Mouse (Mus musculus) spleen, embryonic (tissue): ENCODE data around the gene Itih5.

ENCODE experiments used
- CTCF ChIA-PET: fragments of 350-600 bp; sonication (Branson Sonifier 250); formaldehyde crosslinking; loops from one replicate; lab custom pipeline; 2022; lab: Charles Lee

Itih5 gene

DNA sequence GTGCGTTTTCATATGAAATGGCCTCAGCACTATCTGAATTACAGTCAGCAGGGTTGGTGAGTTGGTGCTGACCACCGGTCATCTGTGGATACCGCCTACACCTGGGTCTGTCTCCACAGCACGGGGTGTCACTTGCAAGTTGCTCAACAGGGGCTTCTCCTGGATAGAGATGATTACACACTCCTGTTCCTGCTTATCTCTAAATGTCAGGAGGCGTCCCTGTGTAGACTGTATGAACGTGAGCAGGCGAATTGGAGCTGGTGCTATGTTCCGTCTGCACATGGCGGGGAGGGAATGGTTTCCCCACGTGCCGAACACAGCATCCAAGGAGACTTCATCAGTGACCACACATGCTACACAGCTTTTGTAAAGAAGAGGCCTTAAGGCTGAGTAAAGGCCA is 13.9 kb downstream of the Itih5 start:
- CTCF ChIA-PET = no interaction called here

DNA sequence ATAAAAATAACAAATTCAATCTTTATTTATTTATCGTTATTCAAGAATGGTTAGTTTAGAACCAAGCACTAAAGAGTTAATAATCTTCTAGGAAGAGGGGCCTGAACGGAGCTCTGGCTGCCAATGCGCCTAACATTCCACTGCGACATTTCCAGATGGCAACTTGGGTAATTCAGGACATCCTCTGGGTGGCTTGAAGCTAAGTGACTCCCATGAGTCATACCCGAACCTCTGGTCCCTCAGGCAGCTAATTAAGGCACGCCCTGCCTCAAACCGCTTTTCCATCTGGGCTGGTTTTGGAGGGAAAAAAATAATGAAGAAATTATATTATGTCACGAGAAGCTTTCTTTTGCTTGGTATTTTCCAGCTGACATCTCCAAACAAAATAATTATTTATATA is 14.6 kb downstream of the Itih5 start:
- CTCF ChIA-PET = no interaction called here

DNA sequence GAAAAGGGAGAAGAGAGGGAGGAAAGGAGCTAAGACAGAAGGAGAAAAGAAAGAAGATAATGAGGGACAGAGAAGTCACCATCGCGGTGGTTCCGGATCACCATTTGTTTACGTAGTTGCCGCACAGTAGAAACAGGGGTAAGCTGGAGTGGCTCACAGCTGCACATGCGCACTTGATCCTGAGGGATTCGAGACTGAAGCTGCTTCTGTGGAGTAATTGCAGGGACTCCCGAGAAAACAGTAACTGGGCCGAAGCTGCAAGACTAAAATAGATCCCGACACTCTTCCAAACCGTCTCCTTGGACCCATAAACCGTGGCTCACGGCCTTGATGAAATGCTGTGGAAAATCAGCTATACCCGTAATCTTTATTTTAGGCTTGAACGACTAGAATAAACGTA is 16.6 kb downstream of the Itih5 start:
- CTCF ChIA-PET = no interaction called here

GRCm38 (mm10) chr2:10193553-10193952 is 40.2 kb downstream of the Itih5 start:
- CTCF ChIA-PET = no interaction called here

- CTCF ChIA-PET = no interaction called here
These were observed 41.8 kb downstream of the Itih5 start for GRCm38 (mm10) chr2:10195162-10195561.

DNA sequence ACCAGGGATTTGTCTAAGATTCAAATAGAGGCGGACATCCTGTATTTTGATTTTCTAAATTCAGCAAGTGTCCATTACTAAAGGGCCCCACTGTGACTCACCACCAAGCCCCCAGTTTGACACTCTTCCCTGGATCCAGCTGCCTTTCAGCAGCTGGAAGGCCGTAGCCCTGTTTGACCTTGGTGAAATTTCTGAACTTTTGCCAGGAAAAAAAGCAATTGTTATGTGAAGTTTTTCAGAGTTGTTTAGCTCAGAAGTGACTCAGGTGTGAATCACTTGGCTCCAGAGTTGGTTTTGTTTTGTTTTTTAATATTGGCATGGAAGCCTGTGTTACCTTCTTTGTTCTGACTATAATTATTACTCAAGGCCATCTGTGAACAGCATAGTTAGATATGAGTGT is 46.0 kb downstream of the Itih5 start:
- CTCF ChIA-PET = no interaction called here

DNA sequence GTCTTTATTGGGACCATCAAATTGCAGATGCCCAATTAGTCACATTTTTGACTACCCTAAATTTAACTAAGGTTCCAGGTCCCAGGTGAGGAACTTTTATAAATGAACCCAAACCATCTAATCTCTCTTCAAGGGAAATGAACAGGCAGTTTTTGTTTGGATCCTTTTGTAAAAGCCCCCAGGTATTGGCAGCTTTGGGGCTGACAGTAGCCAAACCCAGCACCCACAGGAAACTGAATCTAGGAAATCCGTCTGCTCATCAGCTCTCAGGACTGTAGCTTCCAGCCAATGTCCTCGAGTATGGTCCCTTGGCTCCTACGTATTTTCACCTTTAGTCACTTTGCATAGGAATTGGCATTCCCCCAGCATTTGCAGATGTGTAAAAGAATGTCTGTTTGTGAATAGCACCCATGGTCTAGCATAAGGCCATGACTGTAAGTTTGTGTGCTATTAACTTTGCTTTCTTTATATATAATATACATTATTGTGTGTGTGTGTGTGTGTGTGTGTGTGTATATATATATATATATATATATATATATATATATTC is 47.4 kb downstream of the Itih5 start:
- CTCF ChIA-PET = no interaction called here

GRCm38 (mm10) chr2:10204301-10204700 is 50.9 kb downstream of the Itih5 start:
- CTCF ChIA-PET = no interaction called here

GRCm38 (mm10) chr2:10213468-10213867 is 60.1 kb downstream of the Itih5 start:
- CTCF ChIA-PET = no interaction called here

- CTCF ChIA-PET = no interaction called here
These were observed 62.6 kb downstream of the Itih5 start for GRCm38 (mm10) chr2:10215876-10216565.

GRCm38 (mm10) chr2:10216566-10217247 is 63.3 kb downstream of the Itih5 start:
- CTCF ChIA-PET = no interaction called here

DNA sequence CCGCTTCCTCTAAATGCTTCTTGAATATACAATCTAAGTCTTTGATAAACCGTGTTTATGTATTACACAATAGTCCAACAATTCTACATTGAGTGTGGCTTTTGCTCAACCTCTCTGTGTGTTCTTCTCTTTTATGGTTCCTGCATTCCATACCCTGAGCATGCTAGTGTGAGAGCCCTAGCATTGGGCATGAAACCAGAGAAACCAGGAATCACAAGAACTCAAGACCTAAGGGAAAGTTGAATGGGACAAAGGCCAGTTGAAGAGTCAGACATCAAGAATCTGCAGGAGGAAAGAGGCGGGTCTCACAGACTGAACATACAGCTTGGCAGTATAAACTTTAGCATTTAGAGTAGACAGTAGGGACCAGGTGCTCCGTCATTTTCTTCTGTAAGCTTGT is 68.5 kb downstream of the Itih5 start:
- CTCF ChIA-PET = no interaction called here

DNA sequence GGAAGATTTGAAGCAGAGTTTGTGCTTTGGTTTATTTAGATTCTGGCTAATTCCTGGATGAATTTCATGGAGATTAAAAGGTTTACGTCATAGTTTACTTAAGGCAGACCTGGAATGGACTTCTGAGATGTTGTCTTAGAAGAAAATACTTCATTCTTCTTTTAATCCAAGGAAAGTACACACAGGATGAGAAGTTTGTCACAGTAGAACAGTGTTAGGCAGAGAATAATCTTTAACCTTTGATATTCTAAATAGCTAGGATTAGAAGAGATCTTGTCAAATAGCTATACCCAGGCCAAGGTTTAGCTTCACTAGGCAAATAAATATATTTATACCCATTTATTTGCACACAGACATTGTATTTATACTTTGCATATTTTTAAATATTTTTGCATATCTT is 73.5 kb downstream of the Itih5 start:
- CTCF ChIA-PET = no interaction called here

DNA sequence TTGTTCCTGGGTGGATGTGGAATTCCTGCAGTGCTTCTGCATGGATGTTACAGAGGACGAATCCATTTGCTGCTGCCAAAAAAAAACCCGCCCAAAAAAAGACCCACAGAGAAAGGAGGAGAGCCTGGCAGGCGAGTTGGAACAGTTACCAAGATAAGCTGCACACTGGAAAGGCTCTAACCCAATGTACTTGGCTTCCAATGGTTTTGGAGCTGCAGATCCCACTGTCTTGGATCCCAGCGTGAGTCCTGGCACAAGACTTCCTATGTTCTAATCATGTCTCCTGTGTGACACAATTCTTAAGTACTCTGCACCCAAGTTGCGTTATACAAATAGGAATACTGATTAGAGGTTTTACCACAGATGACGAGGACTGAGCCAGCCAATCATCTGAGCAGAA is 78.6 kb downstream of the Itih5 start:
- CTCF ChIA-PET = no interaction called here

GRCm38 (mm10) chr2:10236554-10236953 is 83.2 kb downstream of the Itih5 start:
- CTCF ChIA-PET = no interaction called here

DNA sequence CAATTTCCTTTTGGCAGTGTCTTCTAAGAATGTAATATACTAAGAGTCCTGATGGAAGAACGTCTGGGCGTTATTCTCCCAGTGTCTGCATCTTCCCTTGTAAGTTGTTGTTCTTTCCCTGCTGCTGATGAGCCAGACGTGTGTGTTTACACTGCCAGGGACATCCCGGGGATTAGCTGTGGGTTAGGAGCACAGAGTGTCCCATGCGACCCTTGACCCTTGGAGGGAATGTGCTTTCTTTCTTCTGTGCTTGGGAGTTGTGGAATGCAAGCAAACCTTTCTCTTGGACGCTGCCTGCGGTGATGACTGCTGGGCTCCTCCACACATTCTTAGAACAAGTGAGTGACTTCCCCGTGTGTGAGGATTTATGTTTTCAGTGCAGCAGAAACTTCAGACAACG is 89.6 kb downstream of the Itih5 start:
- CTCF ChIA-PET = no interaction called here

GRCm38 (mm10) chr2:10250441-10250840 is 97.1 kb downstream of the Itih5 start:
- CTCF ChIA-PET = no interaction called here

- CTCF ChIA-PET = no interaction called here
These were observed 97.6 kb downstream of the Itih5 start for GRCm38 (mm10) chr2:10250926-10251325.

GRCm38 (mm10) chr2:10251466-10251865 is 98.1 kb downstream of the Itih5 start:
- CTCF ChIA-PET = no interaction called here

DNA sequence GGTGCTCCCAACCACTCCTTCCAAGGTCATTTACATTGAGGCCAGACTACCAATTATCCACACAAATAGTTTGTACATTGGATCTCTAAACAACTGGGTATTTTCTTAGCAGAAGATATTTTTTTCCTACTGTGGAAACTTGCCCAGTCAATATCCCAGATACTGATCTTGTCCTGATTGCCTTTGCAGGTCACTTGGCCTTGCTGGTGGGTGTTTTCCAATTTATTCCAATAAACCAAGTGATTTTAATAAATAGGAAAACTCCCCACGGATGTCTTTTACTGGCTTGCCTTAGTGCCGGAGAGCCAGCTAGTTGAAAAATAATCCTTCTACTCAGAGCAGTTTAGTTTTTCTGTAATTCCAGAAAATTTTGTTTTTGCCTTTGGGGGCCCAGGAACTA is 98.6 kb downstream of the Itih5 start:
- CTCF ChIA-PET = no interaction called here

DNA sequence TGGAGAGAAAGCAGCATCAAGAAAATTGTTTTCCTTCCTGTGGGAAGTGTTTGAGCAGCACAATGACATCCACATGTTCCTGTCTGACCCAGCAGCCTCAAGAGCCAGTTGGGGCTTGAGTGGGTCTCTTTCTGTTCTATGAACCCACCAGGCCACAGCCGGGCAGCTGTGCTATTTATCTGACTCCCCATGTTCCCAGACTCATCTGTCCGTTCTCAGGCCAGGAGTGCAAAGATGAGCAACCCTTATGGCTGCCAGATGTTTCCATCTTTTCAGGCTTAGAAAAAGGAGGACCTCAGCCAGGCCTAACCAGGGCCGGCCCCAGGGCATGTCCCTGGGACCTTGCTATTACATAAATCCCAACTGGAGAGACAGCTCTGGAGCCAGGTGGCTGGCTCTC is 100.0 kb downstream of the Itih5 start:
- CTCF ChIA-PET = no interaction called here

- CTCF ChIA-PET = no interaction called here
These were observed 103.6 kb downstream of the Itih5 start for GRCm38 (mm10) chr2:10256949-10257348.

GRCm38 (mm10) chr2:10258312-10258711 is 104.9 kb downstream of the Itih5 start:
- CTCF ChIA-PET = no interaction called here
